Mouse (Mus musculus) midbrain, embryonic 16.5 days (tissue): ENCODE measurements at regions not wholly inside any gene's neighbourhood (a gene's known extent, or its start where the extent isn't known, plus 50 kb on each side); places are given as distances from the start of the nearest gene placed in this dataset.

ENCODE experiments used
- ATAC-seq: fragments of 200-750 bp; cut with Nextera tagmentation; 2 replicates; pipeline ENCODE4 v1.8.0; 2017; ENCODE audit warnings: moderate TSS enrichment
- H3K27ac ChIP-seq: fragments of 300-500 bp; sonication (generic); 2 replicates; pipeline ENCODE4 v1.5.1; 2014; ENCODE audit warnings: mild to moderate bottlenecking, low read length, mixed read lengths
- H3K27me3 ChIP-seq: fragments of 300-500 bp; sonication (generic); 2 replicates; pipeline ENCODE4 v1.6.1; 2014; ENCODE audit warnings: low read depth, low read length, mixed read lengths; ENCODE audit not compliant: control insufficient read depth, insufficient read depth
- H3K36me3 ChIP-seq: fragments of 300-500 bp; sonication (generic); 2 replicates; pipeline ENCODE4 v1.6.1; 2014; ENCODE audit warnings: mild to moderate bottlenecking, low read length, moderate library complexity, mixed read lengths; ENCODE audit not compliant: control insufficient read depth, insufficient read depth
- H3K4me1 ChIP-seq: fragments of 300-500 bp; sonication (generic); 2 replicates; pipeline ENCODE4 v1.6.1; 2014; ENCODE audit warnings: mild to moderate bottlenecking, low read length, mixed read lengths; ENCODE audit not compliant: control insufficient read depth, insufficient read depth
- H3K4me2 ChIP-seq: fragments of 300-500 bp; sonication (generic); 2 replicates; pipeline ENCODE4 v1.6.1; 2014; ENCODE audit warnings: mild to moderate bottlenecking, low read length, mixed read lengths
- H3K4me3 ChIP-seq: fragments of 300-500 bp; sonication (generic); 2 replicates; pipeline ENCODE4 v1.5.1; 2014; ENCODE audit warnings: low read depth, mild to moderate bottlenecking, low read length, moderate library complexity, mixed read lengths
- H3K9ac ChIP-seq: fragments of 300-500 bp; sonication (generic); 2 replicates; pipeline ENCODE4 v1.6.1; 2014; ENCODE audit warnings: low read depth, low read length, mixed read lengths
- H3K9me3 ChIP-seq: fragments of 300-500 bp; sonication (generic); replicated peaks from 2 replicates; pipeline ENCODE4 v1.6.1; 2014; ENCODE audit warnings: mild to moderate bottlenecking, low read length, mixed read lengths; ENCODE audit not compliant: control insufficient read depth, poor library complexity, severe bottlenecking
- WGBS: fragments of 180-500 bp; shearing (Covaris S2); extraction: QIAGEN DNeasy Blood & Tissue Kit; methylation state at CpG from one replicate; pipeline ENCODE4 v1.1.7; 2014; 5-methylcytosine and 5-hydroxymethylcytosine counted together

DNA sequence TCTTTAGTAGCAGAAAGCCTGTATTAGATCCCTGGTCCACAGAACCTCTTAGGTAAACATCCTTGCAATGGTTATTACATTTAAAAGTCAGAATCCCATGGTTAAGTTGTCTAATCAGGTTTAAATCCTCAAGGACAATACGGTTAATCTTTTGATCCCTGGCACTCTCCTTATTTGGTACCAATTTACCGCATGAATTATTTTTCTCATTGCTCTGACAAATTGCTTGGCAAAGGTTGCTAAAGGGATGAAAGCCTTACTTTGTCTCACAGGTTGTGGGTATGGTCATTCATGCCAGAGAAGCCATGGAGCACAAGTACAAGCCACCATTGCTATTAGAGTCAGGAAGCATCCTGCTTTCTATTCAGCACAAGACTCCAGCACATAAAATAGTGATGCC lies 765.0 kb downstream of the Cdh9 start:
- 65% methylated on average over 2 of the region's 2 CpGs for WGBS
- Histone ChIP-seq H3K9ac (no peak overlapping the region), H3K27ac (no peak overlapping the region), H3K36me3 (no peaks in the 10 kb centered on the region), H3K4me2 (no peak overlapping the region), H3K27me3 (no peaks in the 10 kb centered on the region), H3K9me3 (no peaks in the 10 kb centered on the region), H3K4me3 (no peak overlapping the region), H3K4me1 (no peaks in the 10 kb centered on the region)
- ATAC-seq = no peak
